Mouse (Mus musculus) CD8-positive naive resting alpha-beta T cell, adult 2 months (primary cell): ENCODE measurements around the gene Stambpl1.
A peak's percentile ranks its signal among the peaks of the same experiment; 100 is the strongest.

Source experiments
- DNase-seq, 2 experiments: peaks; one replicate each; pipeline ENCODE4 v3.0.0; 2022; ENCODE audit warnings: low read depth in 2 of 2, low spot score in 2 of 2

The Stambpl1 gene

GRCm38 (mm10) chr19:34236049-34236448 lies 44.0 kb downstream of the Stambpl1 start:
- DNase-seq, result no peak

- DNase-seq, result no peak
Measured at GRCm38 (mm10) chr19:34237746-34238145, 45.7 kb downstream of the Stambpl1 start.

- no peak for DNase-seq
Measured at GRCm38 (mm10) chr19:34240273-34241039, 48.4 kb downstream of the Stambpl1 start.

GRCm38 (mm10) chr19:34241247-34241915 lies 49.4 kb downstream of the Stambpl1 start:
- peak; percentile 10 to 41 for DNase-seq

- no peak for DNase-seq
Measured at GRCm38 (mm10) chr19:34242925-34243324, 50.9 kb downstream of the Stambpl1 start.

GRCm38 (mm10) chr19:34244056-34244455 lies 52.0 kb downstream of the Stambpl1 start:
- peak; percentile 53 to 57 for DNase-seq

GRCm38 (mm10) chr19:34248558-34248957 lies 56.5 kb downstream of the Stambpl1 start:
- DNase-seq, result no peak

GRCm38 (mm10) chr19:34250621-34251020 lies 58.6 kb downstream of the Stambpl1 start:
- DNase-seq, result no peak

- DNase-seq, result no peak
Measured at GRCm38 (mm10) chr19:34251900-34252299, 59.9 kb downstream of the Stambpl1 start.

- DNase-seq, result no peak
Measured at GRCm38 (mm10) chr19:34252450-34252849, 60.4 kb downstream of the Stambpl1 start.

- DNase-seq, result no peak
Measured at GRCm38 (mm10) chr19:34254101-34254879, 62.3 kb downstream of the Stambpl1 start.

- no peak for DNase-seq
Measured at GRCm38 (mm10) chr19:34254880-34255681, 63.1 kb downstream of the Stambpl1 start, which contains the start of gene Acta2. TSS of gene Acta2 (minus strand) at chr19:34255590.

GRCm38 (mm10) chr19:34256149-34256548 lies 64.1 kb downstream of the Stambpl1 start:
- no peak for DNase-seq

GRCm38 (mm10) chr19:34256936-34257335 lies 64.9 kb downstream of the Stambpl1 start:
- no peak for DNase-seq

GRCm38 (mm10) chr19:34262273-34262974 lies 70.4 kb downstream of the Stambpl1 start:
- no peak for DNase-seq

- no peak for DNase-seq
Measured at GRCm38 (mm10) chr19:34265604-34266193, 73.7 kb downstream of the Stambpl1 start.

GRCm38 (mm10) chr19:34268991-34269390 lies 77.0 kb downstream of the Stambpl1 start:
- DNase-seq, result no peak

- DNase-seq, result no peak
Measured at GRCm38 (mm10) chr19:34270106-34270726, 78.2 kb downstream of the Stambpl1 start.

- no peak for DNase-seq
Measured at GRCm38 (mm10) chr19:34270824-34271464, 78.9 kb downstream of the Stambpl1 start.
